Mouse (Mus musculus) brain, embryonic 14.5 days (tissue): Measurements from ENCODE around the gene Tnfsf18.

ENCODE experiments used
- CTCF ChIP-seq: fragments of 200-500 bp; IDR thresholded peaks from 2 replicates; pipeline ENCODE4 v1.5.1; 2012; ENCODE audit warnings: inconsistent platforms, mild to moderate bottlenecking, moderate library complexity, borderline replicate concordance; ENCODE audit not compliant: insufficient read depth, insufficient read length; ENCODE audit errors: extremely low read depth
- POLR2A ChIP-seq: fragments of 200-500 bp; IDR thresholded peaks from 2 replicates; pipeline ENCODE4 v1.6.1; 2012; ENCODE audit warnings: mild to moderate bottlenecking, inconsistent platforms, borderline replicate concordance; ENCODE audit not compliant: poor library complexity, insufficient read depth, insufficient read length, severe bottlenecking; ENCODE audit errors: extremely low read depth

DNA sequence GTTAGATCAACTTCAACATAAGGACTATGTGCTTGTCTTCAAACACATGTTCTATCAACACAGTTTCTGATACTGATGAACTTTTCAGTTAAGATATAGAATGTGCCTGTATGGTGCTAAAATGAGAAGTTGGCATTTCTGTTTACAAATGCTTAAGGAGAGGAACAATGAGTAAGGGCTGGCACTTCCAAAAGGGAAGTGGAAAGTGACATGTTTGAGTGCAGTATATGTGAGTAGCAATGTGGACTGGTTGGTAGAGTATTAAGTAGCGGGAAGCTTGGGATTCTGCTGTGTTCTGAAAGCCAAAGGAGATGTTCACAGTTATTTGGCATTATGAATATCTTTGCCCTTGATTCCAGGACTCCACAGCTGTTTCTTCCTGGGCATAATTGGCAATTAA, 33.7 kb downstream of the Tnfsf18 start:
- TF ChIP-seq POLR2A (no peak), CTCF (no peak)
